Mouse (Mus musculus) intestine, postnatal 0 days (tissue): ENCODE measurements at regions not wholly inside any gene's neighbourhood (a gene's known extent, or its start where the extent isn't known, plus 50 kb on each side); places are given as distances from the start of the nearest gene placed in this dataset.

Experiments
- ATAC-seq: fragments of 200-750 bp; cut with Nextera tagmentation; 2 replicates; pipeline ENCODE4 v1.8.0; 2017; ENCODE audit warnings: mild to moderate bottlenecking, moderate TSS enrichment, moderate library complexity
- H3K27ac ChIP-seq: fragments of 300-500 bp; sonication (generic); 2 replicates; pipeline ENCODE4 v1.5.1; 2014; ENCODE audit warnings: mild to moderate bottlenecking, low read depth, low read length, moderate library complexity
- H3K27me3 ChIP-seq: fragments of 300-500 bp; sonication (generic); replicated peaks from 2 replicates; pipeline ENCODE4 v1.6.1; 2014; ENCODE audit warnings: low read length, mixed read lengths; ENCODE audit not compliant: control insufficient read depth, insufficient read depth
- H3K36me3 ChIP-seq: fragments of 300-500 bp; sonication (generic); 2 replicates; pipeline ENCODE4 v1.6.1; 2014; ENCODE audit warnings: mild to moderate bottlenecking, moderate library complexity; ENCODE audit not compliant: control insufficient read depth, insufficient read depth
- H3K4me1 ChIP-seq: fragments of 300-500 bp; sonication (generic); replicated peaks from 2 replicates; pipeline ENCODE4 v1.6.1; 2014; ENCODE audit warnings: antibody characterized with exemption, low read length, mixed read lengths; ENCODE audit not compliant: control insufficient read depth, insufficient read depth
- H3K4me2 ChIP-seq: fragments of 300-500 bp; sonication (generic); replicated peaks from 2 replicates; pipeline ENCODE4 v1.6.1; 2014; ENCODE audit warnings: low read depth, mild to moderate bottlenecking, moderate library complexity
- H3K4me3 ChIP-seq: fragments of 300-500 bp; sonication (generic); 2 replicates; pipeline ENCODE4 v1.5.1; 2014; ENCODE audit warnings: low read depth, low read length
- H3K9ac ChIP-seq: fragments of 300-500 bp; sonication (generic); 2 replicates; pipeline ENCODE4 v1.6.1; 2014; ENCODE audit warnings: mild to moderate bottlenecking, low read depth, low read length
- H3K9me3 ChIP-seq: fragments of 300-500 bp; sonication (generic); 2 replicates; pipeline ENCODE4 v1.6.1; 2016; ENCODE audit warnings: mixed run types; ENCODE audit not compliant: control insufficient read depth
- CTCF ChIP-seq: sonication (generic); IDR thresholded peaks from 2 replicates; pipeline ENCODE4 v1.5.1; 2016; ENCODE audit warnings: low read depth, mild to moderate bottlenecking, control low read depth, antibody characterized with exemption, moderate library complexity
- WGBS: fragments of 180-500 bp; shearing (Covaris S2); extraction: QIAGEN DNeasy Blood & Tissue Kit; methylation state at CpG from one replicate; pipeline ENCODE4 v1.1.7; 2014; 5-methylcytosine and 5-hydroxymethylcytosine counted together

DNA sequence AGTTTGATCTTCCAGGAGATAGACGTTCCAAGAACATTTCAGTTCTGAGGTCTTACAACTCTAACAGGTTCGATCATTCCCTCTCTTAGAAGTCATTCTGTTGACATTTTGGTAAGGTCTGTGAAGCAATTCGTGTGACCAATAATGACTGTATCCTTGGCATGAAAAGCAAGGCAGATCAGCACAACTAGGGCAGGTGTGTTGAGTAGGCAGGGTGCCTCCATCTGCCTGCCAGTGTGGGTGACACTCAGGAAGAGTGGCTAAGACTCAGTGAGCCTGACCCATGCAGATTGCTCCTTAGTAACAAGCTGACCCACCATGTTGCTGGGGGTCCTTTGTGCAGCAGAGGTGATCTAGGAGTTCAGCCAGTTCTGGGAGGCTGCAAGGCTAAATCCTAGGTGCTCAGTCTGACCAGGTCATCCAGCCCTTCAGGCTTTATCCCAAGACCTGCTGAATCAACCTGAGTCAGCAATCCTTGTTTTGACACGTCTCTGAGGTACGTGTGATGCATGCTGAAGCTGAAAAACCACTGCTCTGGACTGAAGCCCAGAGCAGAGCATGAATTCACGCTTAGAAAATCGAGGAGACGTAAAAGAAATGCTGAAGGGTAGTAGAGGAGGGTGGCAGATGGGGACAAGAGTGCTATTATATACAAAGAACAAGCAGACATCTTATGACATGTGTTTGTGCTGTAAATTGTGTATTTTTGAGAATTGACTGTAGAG, 234.6 kb downstream of the Gja1 start:
- no peak for ATAC-seq
- no peak overlapping the region for H3K4me2 ChIP-seq
- no peaks in the 10 kb centered on the region for H3K36me3 ChIP-seq
- no peak for TF ChIP-seq CTCF
- H3K27ac ChIP-seq: no peak overlapping the region
- H3K9me3 ChIP-seq: no peaks in the 10 kb centered on the region
- H3K27me3 ChIP-seq: no peaks in the 10 kb centered on the region
- H3K4me1 ChIP-seq: no peaks in the 10 kb centered on the region
- 73% methylated on average over 8 of the region's 8 CpGs for WGBS
- no peak overlapping the region for H3K4me3 ChIP-seq
- H3K9ac ChIP-seq: no peak overlapping the region

DNA sequence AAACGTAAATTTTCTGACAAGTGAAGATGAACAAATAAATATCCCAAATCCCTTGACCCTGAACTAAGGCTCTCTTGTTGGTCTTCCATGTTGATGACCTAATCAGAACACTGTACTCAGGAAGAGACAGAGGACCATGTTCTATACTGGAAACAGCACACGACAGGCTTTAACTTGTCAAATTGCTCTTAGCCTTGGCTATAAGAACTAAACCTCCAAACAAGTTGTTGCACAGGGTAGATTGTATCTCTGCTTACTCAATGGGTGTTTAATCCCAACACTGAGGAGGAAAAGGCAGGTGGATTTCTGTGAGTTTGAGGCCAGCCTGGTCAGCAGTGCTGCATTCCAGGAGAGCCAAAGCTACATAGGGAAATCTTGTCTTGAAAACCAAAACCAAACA, 265.5 kb downstream of the Gja1 start:
- no peak overlapping the region for H3K4me3 ChIP-seq
- no peaks in the 10 kb centered on the region for H3K36me3 ChIP-seq
- WGBS: 81% methylated on average over 2 of the region's 2 CpGs
- no peak overlapping the region for H3K9ac ChIP-seq
- no peak for TF ChIP-seq CTCF
- H3K27ac ChIP-seq: no peak overlapping the region
- no peak overlapping the region for H3K4me2 ChIP-seq
- no peak for ATAC-seq
- H3K9me3 ChIP-seq: no peaks in the 10 kb centered on the region
- no peaks in the 10 kb centered on the region for H3K27me3 ChIP-seq
- no peaks in the 10 kb centered on the region for H3K4me1 ChIP-seq

DNA sequence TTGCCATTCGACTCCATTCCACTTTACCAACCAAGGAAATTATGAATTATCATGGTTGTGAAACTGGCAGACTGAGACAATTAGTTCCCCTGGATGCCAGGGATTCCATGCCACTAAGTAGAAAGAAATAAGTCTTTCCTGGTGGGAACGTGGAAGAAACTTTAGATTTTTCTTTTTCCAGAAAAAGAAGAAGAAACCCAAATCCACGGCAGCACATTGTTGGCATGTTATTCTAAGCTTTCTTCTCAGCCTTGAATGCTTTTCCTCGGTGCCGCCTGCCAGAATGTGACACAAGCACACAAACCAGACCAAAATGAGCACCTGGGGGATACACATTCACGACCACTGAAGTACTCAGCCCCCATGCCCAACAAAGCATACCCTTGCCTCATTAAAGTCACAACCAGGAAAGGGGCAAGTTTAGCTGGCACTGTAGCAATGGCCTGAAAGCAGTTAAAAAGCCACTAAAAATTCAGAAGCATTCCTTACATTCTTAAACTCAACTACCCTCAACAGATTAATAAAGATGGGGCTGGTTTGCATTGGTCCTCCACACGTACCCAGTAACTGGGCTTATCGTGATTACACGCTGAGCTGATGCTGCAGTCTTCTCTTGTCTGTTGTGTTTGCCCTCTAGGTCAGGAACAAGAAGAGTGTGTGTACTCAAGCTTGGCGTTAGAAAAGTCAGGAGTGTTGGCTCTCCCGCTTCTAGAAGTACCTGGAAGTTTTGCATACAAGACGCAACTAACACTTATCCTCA, 266.4 kb downstream of the Gja1 start:
- no peak overlapping the region for H3K4me3 ChIP-seq
- no peaks in the 10 kb centered on the region for H3K36me3 ChIP-seq
- no peaks in the 10 kb centered on the region for H3K27me3 ChIP-seq
- H3K27ac ChIP-seq: no peak overlapping the region
- TF ChIP-seq CTCF: no peak
- H3K9ac ChIP-seq: no peak overlapping the region
- 62% methylated on average over 12 of the region's 12 CpGs for WGBS
- H3K4me2 ChIP-seq: no peak overlapping the region
- H3K4me1 ChIP-seq: no peaks in the 10 kb centered on the region
- ATAC-seq: no peak
- H3K9me3 ChIP-seq: no peaks in the 10 kb centered on the region

DNA sequence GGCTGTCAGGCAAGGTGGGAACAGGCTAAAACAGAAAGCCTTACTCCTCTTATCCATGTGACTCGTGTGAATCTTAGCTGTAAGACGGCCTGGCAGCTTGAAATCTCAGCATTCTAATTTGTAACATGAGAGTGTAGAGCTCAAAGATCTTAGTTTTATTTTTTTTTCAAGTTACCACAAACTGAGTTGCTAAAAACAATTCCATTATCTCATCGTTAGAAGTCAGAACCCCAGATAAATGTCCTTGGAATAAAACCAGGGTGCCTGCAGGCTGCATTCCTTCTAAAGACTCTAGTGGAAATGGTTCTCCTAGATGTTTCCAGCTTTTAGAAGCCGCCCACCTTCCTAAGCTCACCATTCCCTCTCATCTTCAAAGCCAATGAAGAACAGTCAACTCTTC, 283.4 kb downstream of the Gja1 start:
- Histone ChIP-seq H3K27ac (no peak overlapping the region), H3K4me3 (no peak overlapping the region), H3K27me3 (no peaks in the 10 kb centered on the region), H3K4me1 (no peaks in the 10 kb centered on the region), H3K9ac (no peak overlapping the region), H3K9me3 (no peaks in the 10 kb centered on the region), H3K4me2 (no peak overlapping the region), H3K36me3 (no peaks in the 10 kb centered on the region)
- ATAC-seq: no peak
- TF ChIP-seq CTCF: no peak
- WGBS: 87% methylated on average over 4 of the region's 4 CpGs

DNA sequence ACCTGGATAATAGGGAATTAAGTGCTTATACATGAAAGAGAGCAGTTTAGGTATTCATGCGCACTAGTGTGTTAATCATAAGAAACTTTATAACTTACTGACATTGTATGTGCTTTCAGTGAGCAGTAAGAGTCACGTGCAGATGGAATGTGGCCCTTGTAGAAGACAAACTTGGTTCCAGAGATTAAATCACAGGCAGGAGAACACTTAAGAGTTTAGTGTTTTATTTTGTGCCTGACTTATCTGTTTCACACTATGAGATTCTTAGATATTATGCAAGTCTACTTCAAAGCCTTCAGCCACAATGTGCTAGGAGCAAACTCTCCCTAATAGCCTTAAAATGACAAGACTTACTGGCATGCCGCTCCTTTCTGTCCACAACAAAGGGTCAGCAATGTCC, 296.8 kb downstream of the Gja1 start:
- no peak overlapping the region for H3K27ac ChIP-seq
- H3K4me1 ChIP-seq: no peaks in the 10 kb centered on the region
- H3K27me3 ChIP-seq: no peaks in the 10 kb centered on the region
- no peak overlapping the region for H3K4me2 ChIP-seq
- no peaks in the 10 kb centered on the region for H3K9me3 ChIP-seq
- H3K36me3 ChIP-seq: no peaks in the 10 kb centered on the region
- no peak overlapping the region for H3K4me3 ChIP-seq
- 69% methylated on average over 3 of the region's 3 CpGs for WGBS
- TF ChIP-seq CTCF: no peak
- H3K9ac ChIP-seq: no peak overlapping the region
- no peak for ATAC-seq

DNA sequence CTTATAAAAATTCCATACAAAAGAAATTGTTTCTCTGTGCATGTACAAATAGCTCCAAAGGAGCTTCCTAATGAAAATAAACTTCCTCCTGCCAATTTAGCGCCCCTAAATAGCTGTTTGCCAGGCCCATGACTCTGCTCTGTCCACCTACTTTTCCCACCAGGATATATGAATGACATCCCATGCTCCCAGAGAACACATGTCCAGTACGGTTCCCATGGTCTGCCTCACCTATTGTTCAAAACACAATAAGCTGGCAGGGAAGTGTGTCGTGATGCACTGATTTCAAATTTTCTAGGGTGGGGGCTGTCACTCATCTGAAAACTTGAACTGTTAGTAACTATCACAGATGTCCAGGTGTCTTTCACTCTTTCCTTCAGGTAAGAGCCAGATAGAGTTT, 305.8 kb downstream of the Gja1 start:
- no peak for TF ChIP-seq CTCF
- 83% methylated on average over 3 of the region's 3 CpGs for WGBS
- no peak overlapping the region for H3K4me3 ChIP-seq
- H3K9ac ChIP-seq: no peak overlapping the region
- no peaks in the 10 kb centered on the region for H3K9me3 ChIP-seq
- no peaks in the 10 kb centered on the region for H3K36me3 ChIP-seq
- no peak overlapping the region for H3K4me2 ChIP-seq
- no peaks in the 10 kb centered on the region for H3K4me1 ChIP-seq
- no peak for ATAC-seq
- no peaks in the 10 kb centered on the region for H3K27me3 ChIP-seq
- H3K27ac ChIP-seq: no peak overlapping the region
